Mouse (Mus musculus) liver, embryonic 13.5 days (tissue): Measurements from ENCODE around the gene Helz2. TPM values are rescaled to one million over a fixed set of nuclear protein-coding genes. Genes with fewer than 3 reads are reported as not detected.

ENCODE experiments used
- polyA plus RNA-seq: library from polyadenylated mRNA; unstranded; fragments of >200 nt; fragmentation: Nextera tagmentation; extraction: Ambion mirVana; gene quantifications from 2 replicates; pipeline ENCODE4 v1.2.1, GENCODE M21; 2015

Helz2 gene
- polyA plus RNA-seq, 1 experiment from 2014 or later: 1.5 TPM

Other genes starting within 250 kb of the Helz2 start
- 0.46 and 0.56 TPM in 2 replicates for gene Chrna4, start 198.5 kb downstream of the Helz2 start, polyA plus RNA-seq
- 0.16 and 0.20 TPM in 2 replicates for gene Kcnq2, start 106.7 kb downstream of the Helz2 start, polyA plus RNA-seq
- not detected in 2 replicates for gene Eef1a2, start 85.0 kb downstream of the Helz2 start, polyA plus RNA-seq
- gene Ppdpf, start 54.8 kb downstream of the Helz2 start, polyA plus RNA-seq: 92.8 and 101 TPM in 2 replicates
- 0.02 and 0.03 TPM in 2 replicates for gene Ptk6, start 39.2 kb downstream of the Helz2 start, polyA plus RNA-seq
- gene Srms, start 28.8 kb downstream of the Helz2 start, polyA plus RNA-seq: 0.08 and 0.12 TPM in 2 replicates
- 0.15 TPM in 1 of 2 replicates, not detected in the other for gene Fndc11, start 22.0 kb downstream of the Helz2 start, polyA plus RNA-seq
- gene Gmeb2, start 46.0 kb upstream of the Helz2 start, polyA plus RNA-seq: 8.1 and 9.3 TPM in 2 replicates
- gene Stmn3, start 72.5 kb upstream of the Helz2 start, polyA plus RNA-seq: 0.60 and 0.91 TPM in 2 replicates
- gene Rtel1, start 77.7 kb upstream of the Helz2 start, polyA plus RNA-seq: 24.5 and 26.2 TPM in 2 replicates
- gene Zgpat, start 122.9 kb upstream of the Helz2 start, polyA plus RNA-seq: 12.3 and 13.8 TPM in 2 replicates
- gene Arfrp1, start 123.4 kb upstream of the Helz2 start, polyA plus RNA-seq: 26.6 and 27.8 TPM in 2 replicates
- gene Lime1, start 138.1 kb upstream of the Helz2 start, polyA plus RNA-seq: 5.1 and 6.0 TPM in 2 replicates
- gene Zbtb46, start 217.4 kb upstream of the Helz2 start, polyA plus RNA-seq: 10.2 and 10.7 TPM in 2 replicates